Mouse (Mus musculus): ENCODE data around the gene Fzd9. TPM values are rescaled to one million over a fixed set of nuclear protein-coding genes. Genes with fewer than 3 reads are reported as not detected.

Fzd9 gene
- polyA plus RNA-seq, 1 experiment: 2.8 TPM

GRCm38 (mm10) chr5:135216871-135217270, 34.2 kb downstream of the Fzd9 start:
- Histone ChIP-seq H3K27me3 (ENCODE audit: control insufficient read depth, insufficient read depth, low read length, poor library complexity, severe bottlenecking) (no peaks in the 10 kb centered on the region), H3K9ac (ENCODE audit: low read depth, poor library complexity, severe bottlenecking) (no peak overlapping the region), H3K9me3 (replicated peaks; ENCODE audit: control insufficient read depth, insufficient read depth, low read length, poor library complexity, severe bottlenecking) (no peaks in the 10 kb centered on the region), H3K4me1 (ENCODE audit: control insufficient read depth, insufficient read depth, low read length) (no peaks in the 10 kb centered on the region), H3K27ac (ENCODE audit: insufficient read depth, low read length) (no peak overlapping the region), H3K36me3 (ENCODE audit: control insufficient read depth, insufficient read depth, low read length, poor library complexity, severe bottlenecking) (peaks cover 91% of the 10 kb centered on the region), H3K4me3 (ENCODE audit: low read depth, low read length) (no peak overlapping the region)
- no peak for TF ChIP-seq EP300 (IDR thresholded peaks at IDR 0.05; ENCODE audit: insufficient read depth, low read depth, low read length)
- TF ChIP-seq CTCF (IDR thresholded peaks at IDR 0.05; ENCODE audit: low read depth, low read length): no peak
- no peak for TF ChIP-seq POLR2A (IDR thresholded peaks at IDR 0.05; ENCODE audit: insufficient read depth, low read length)

- H3K27ac ChIP-seq (ENCODE audit: insufficient read depth, low read length): no peak overlapping the region
- H3K27me3 ChIP-seq (ENCODE audit: control insufficient read depth, insufficient read depth, low read length, poor library complexity, severe bottlenecking): no peaks in the 10 kb centered on the region
- peaks cover 82% of the 10 kb centered on the region for H3K36me3 ChIP-seq (ENCODE audit: control insufficient read depth, insufficient read depth, low read length, poor library complexity, severe bottlenecking)
- H3K9ac ChIP-seq (ENCODE audit: low read depth, poor library complexity, severe bottlenecking): no peak overlapping the region
- H3K4me1 ChIP-seq (ENCODE audit: control insufficient read depth, insufficient read depth, low read length): no peaks in the 10 kb centered on the region
- H3K9me3 ChIP-seq (replicated peaks; ENCODE audit: control insufficient read depth, insufficient read depth, low read length, poor library complexity, severe bottlenecking): no peaks in the 10 kb centered on the region
- TF ChIP-seq EP300 (IDR thresholded peaks at IDR 0.05; ENCODE audit: insufficient read depth, low read depth, low read length) (no peak), CTCF (IDR thresholded peaks at IDR 0.05; ENCODE audit: low read depth, low read length) (no peak), POLR2A (IDR thresholded peaks at IDR 0.05; ENCODE audit: insufficient read depth, low read length) (no peak)
- no peak overlapping the region for H3K4me3 ChIP-seq (ENCODE audit: low read depth, low read length)
Observed at GRCm38 (mm10) chr5:135208197-135208596, 42.8 kb downstream of the Fzd9 start.

DNA sequence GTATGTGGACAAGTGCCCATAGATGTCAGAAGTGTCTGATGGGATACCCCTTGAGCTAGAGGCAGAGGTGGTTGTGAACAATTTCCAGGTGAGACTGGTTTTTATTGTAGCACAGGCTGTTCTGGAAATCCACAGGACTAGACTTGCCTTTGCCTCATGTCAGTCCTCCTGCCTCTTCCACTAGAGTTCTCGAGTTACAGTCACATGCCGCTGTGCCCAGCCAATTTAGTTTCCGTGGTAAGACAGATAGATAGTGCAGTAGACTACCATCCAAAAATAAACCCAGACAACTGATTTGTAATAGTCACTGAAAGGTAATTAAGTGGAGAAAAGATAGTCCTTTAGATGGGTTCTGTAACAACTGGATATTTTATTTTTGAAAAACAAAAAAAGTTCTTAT, 48.3 kb downstream of the Fzd9 start:
- peaks cover 66% of the 10 kb centered on the region for H3K36me3 ChIP-seq (ENCODE audit: control insufficient read depth, insufficient read depth, low read length, poor library complexity, severe bottlenecking)
- TF ChIP-seq CTCF (IDR thresholded peaks at IDR 0.05; ENCODE audit: low read depth, low read length): no peak
- no peak for TF ChIP-seq EP300 (IDR thresholded peaks at IDR 0.05; ENCODE audit: insufficient read depth, low read depth, low read length)
- TF ChIP-seq POLR2A (IDR thresholded peaks at IDR 0.05; ENCODE audit: insufficient read depth, low read length): no peak
- no peaks in the 10 kb centered on the region for H3K27me3 ChIP-seq (ENCODE audit: control insufficient read depth, insufficient read depth, low read length, poor library complexity, severe bottlenecking)
- no peak overlapping the region for H3K27ac ChIP-seq (ENCODE audit: insufficient read depth, low read length)
- no peaks in the 10 kb centered on the region for H3K4me1 ChIP-seq (ENCODE audit: control insufficient read depth, insufficient read depth, low read length)
- H3K4me3 ChIP-seq (ENCODE audit: low read depth, low read length): no peak overlapping the region
- no peaks in the 10 kb centered on the region for H3K9me3 ChIP-seq (replicated peaks; ENCODE audit: control insufficient read depth, insufficient read depth, low read length, poor library complexity, severe bottlenecking)
- no peak overlapping the region for H3K9ac ChIP-seq (ENCODE audit: low read depth, poor library complexity, severe bottlenecking)

Other genes starting within 250 kb of the Fzd9 start
- gene Abhd11, start 242.1 kb downstream of the Fzd9 start, polyA plus RNA-seq (2011; ENCODE audit: insufficient read depth, insufficient read length, low read depth, missing spikeins): 45.8 and 48.4 TPM in 2 replicates
- gene Stx1a, start 227.7 kb downstream of the Fzd9 start, polyA plus RNA-seq (2011; ENCODE audit: insufficient read depth, insufficient read length, low read depth, missing spikeins): 9.3 and 10.5 TPM in 2 replicates
- gene Dnajc30, start 187.0 kb downstream of the Fzd9 start, polyA plus RNA-seq (2011; ENCODE audit: insufficient read depth, insufficient read length, low read depth, missing spikeins): 7.9 and 8.0 TPM in 2 replicates
- gene Bud23, start 186.3 kb downstream of the Fzd9 start, polyA plus RNA-seq (2011; ENCODE audit: insufficient read depth, insufficient read length, low read depth, missing spikeins): 71.1 and 102 TPM in 2 replicates
- gene Vps37d, start 173.0 kb downstream of the Fzd9 start, polyA plus RNA-seq (2011; ENCODE audit: insufficient read depth, insufficient read length, low read depth, missing spikeins): 4.2 and 5.7 TPM in 2 replicates
- gene Mlxipl, start 161.3 kb downstream of the Fzd9 start, polyA plus RNA-seq (2011; ENCODE audit: insufficient read depth, insufficient read length, low read depth, missing spikeins): 3.8 and 4.6 TPM in 2 replicates
- gene Tbl2, start 101.6 kb downstream of the Fzd9 start, polyA plus RNA-seq (2011; ENCODE audit: insufficient read depth, insufficient read length, low read depth, missing spikeins): 28.2 and 32.4 TPM in 2 replicates
- gene Bcl7b, start 82.9 kb downstream of the Fzd9 start, polyA plus RNA-seq (2011; ENCODE audit: insufficient read depth, insufficient read length, low read depth, missing spikeins): 19.5 and 24.0 TPM in 2 replicates
- gene Baz1b, start 64.0 kb downstream of the Fzd9 start, polyA plus RNA-seq (2011; ENCODE audit: insufficient read depth, insufficient read length, low read depth, missing spikeins): 84.9 and 86.6 TPM in 2 replicates
- gene Fkbp6, start 98.8 kb upstream of the Fzd9 start, polyA plus RNA-seq (2011; ENCODE audit: insufficient read depth, insufficient read length, low read depth, missing spikeins): 0.49 and 0.55 TPM in 2 replicates
- gene Trim50, start 102.1 kb upstream of the Fzd9 start, polyA plus RNA-seq (2011; ENCODE audit: insufficient read depth, insufficient read length, low read depth, missing spikeins): not detected in 2 replicates
- 18.8 and 21.8 TPM in 2 replicates for gene Nsun5, start 118.7 kb upstream of the Fzd9 start, polyA plus RNA-seq (2011; ENCODE audit: insufficient read depth, insufficient read length, low read depth, missing spikeins)
- 68.9 and 71.8 TPM in 2 replicates for gene Pom121, start 143.3 kb upstream of the Fzd9 start, polyA plus RNA-seq (2011; ENCODE audit: insufficient read depth, insufficient read length, low read depth, missing spikeins)

Measured in ES-Bruce4 (cell line).